Mouse (Mus musculus): ENCODE measurements around the gene Cdc42se2.

GRCm38 (mm10) chr11:54806891-54807290 lies 19.4 kb upstream of the Cdc42se2 start:
- TF ChIP-seq CTCF (IDR thresholded peaks at IDR 0.05; ENCODE audit: borderline replicate concordance, extremely low read depth, insufficient read depth, insufficient read length) (no peak), POLR2A (IDR thresholded peaks at IDR 0.05; ENCODE audit: borderline replicate concordance, extremely low read depth, insufficient read depth, insufficient read length, poor library complexity, severe bottlenecking) (no peak)

Data from brain, embryonic 14.5 days (tissue).